ENCODE assay signal across 13 mouse cellular contexts in the genomic region with DNA sequence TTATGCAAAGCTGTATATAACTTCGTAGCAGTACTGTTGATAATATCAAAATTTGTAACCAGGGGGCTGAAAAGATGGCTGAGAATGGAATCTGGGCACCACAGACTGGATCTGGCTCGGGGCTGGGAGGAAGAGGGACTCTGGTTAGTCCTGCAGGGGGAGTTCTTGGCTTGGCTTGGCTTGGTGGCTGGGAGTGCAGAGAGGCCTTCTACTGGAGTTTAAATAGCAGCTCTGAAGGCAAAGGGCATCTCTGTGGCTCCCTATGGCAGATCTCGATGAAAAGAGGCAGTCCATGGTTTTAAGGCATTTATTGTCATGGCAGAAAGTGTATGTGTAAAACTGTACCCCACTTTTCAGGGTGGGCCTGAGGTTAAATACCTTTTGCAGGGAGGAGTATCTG. TPM values are rescaled to one million over a fixed set of nuclear protein-coding genes. Genes with fewer than 3 reads are reported as not detected.
DNase-seq lines count a peak whose midpoint lies in the region; ATAC-seq and TF ChIP-seq lines count a peak whose summit lies in the region.
"Had no signal": no experiment of that assay in that cellular context is flagged by ENCODE, and none has a peak within 500 bp of the region (broad histone marks: within the 10 kb centered on the region; RNA-seq: fewer than 3 reads in every experiment).

No protein-coding gene starts in this region.

- H3K27ac ChIP-seq in left cerebral cortex, adult 2 months = no peak overlapping the region
- H3K27ac ChIP-seq: liver, embryonic 15.5 days; midbrain, embryonic 13.5 days; neural tube, embryonic 13.5 days had no signal

- no peak for ATAC-seq in erythroblast, adult 5-6 weeks (replicated peaks; ENCODE audit: low FRiP score, poor library complexity, severe bottlenecking)
- ATAC-seq: midbrain, embryonic 13.5 days had no signal

- H3K4me3 ChIP-seq in left cerebral cortex, adult 2 months = no peak overlapping the region
- H3K4me3 ChIP-seq: liver, embryonic 15.5 days; midbrain, embryonic 13.5 days; neural tube, embryonic 13.5 days had no signal

- peak; percentile 54 to 61 for DNase-seq in heart, postnatal 10 days
- no peak for DNase-seq in heart, adult 8-10 months (ENCODE audit: low spot score)
- peak; percentile 14 for DNase-seq in retina, embryonic 14.5 days (ENCODE audit: low spot score)
- DNase-seq in retina, postnatal 1 day = no peak
- peak; percentile 30 for DNase-seq in ZHBTc4 (ENCODE audit: low read depth, low spot score)
- peak; percentile 31 for DNase-seq in lung, postnatal 14 days
- no peak for DNase-seq in left cerebral cortex, adult 2 months (ENCODE audit: extremely low spot score in 1 of 2, low spot score in 2 of 2)
- DNase-seq: cerebellum, postnatal 36 days; right cerebral cortex, postnatal 14 days had no signal

- no peak; the same call in 1 of the 2 replicates for TF ChIP-seq CTCF in left cerebral cortex, adult 2 months (IDR thresholded peaks at IDR 0.05)

- intact Hi-C loops in heart, postnatal 10 days (cut with DNase I) = loop anchor here (5.0 kb wide), 1 partner anchor 88 kb away; no protein-coding TSS in a partner anchor
- intact Hi-C loops in left cerebral cortex, adult 2 months (cut with DNase I) = loop anchor here (5.0 kb wide), 2 partner anchors 73 to 88 kb away; no protein-coding TSS in a partner anchor

RNA-seq across cellular contexts. Expression of gene Bex6, which starts 25.3 kb away (rescaled TPM):
- not detected for total RNA-seq in heart, postnatal 10 days (2021)
- total RNA-seq in heart, adult 8-10 months (2022) = not detected
- total RNA-seq in left cerebral cortex, adult 2 months (2021) = not detected
- 1.9 and 6.9 TPM in 2 replicates for total RNA-seq in erythroblast, adult 5-6 weeks (2015; ENCODE audit: low replicate concordance)
- 3.2 and 7.8 TPM in 2 replicates for total RNA-seq in erythroblast, adult 5-6 weeks (2017; ENCODE audit: low replicate concordance)

RNA-seq across cellular contexts. Expression of gene Nrros, which starts 39.5 kb away (rescaled TPM):
- total RNA-seq in heart, postnatal 10 days (2021) = 1 to 10 TPM; 5.7 to 6.8 TPM
- 1 to 10 TPM; 3.5 to 4.6 (median 3.5) TPM for total RNA-seq in heart, adult 8-10 months (2022)
- 1 to 10 TPM; 8.7 to 9.1 TPM for total RNA-seq in left cerebral cortex, adult 2 months (2021)
- 29.0 and 38.5 TPM in 2 replicates for total RNA-seq in erythroblast, adult 5-6 weeks (2015; ENCODE audit: low replicate concordance)
- 18.1 and 25.4 TPM in 2 replicates for total RNA-seq in erythroblast, adult 5-6 weeks (2017; ENCODE audit: low replicate concordance)

RNA-seq across cellular contexts. Expression of gene Fbxo45, which starts 42.1 kb away (rescaled TPM):
- 10 to 100 TPM; 15.5 to 16.3 TPM for total RNA-seq in heart, postnatal 10 days (2021)
- 10 to 100 TPM; 11.4 to 14.0 (median 13.2) TPM for total RNA-seq in heart, adult 8-10 months (2022)
- total RNA-seq in left cerebral cortex, adult 2 months (2021) = 10 to 100 TPM; 46.6 to 50.7 TPM
- total RNA-seq in erythroblast, adult 5-6 weeks (2015; ENCODE audit: low replicate concordance) = 1.9 and 2.7 TPM in 2 replicates
- total RNA-seq in erythroblast, adult 5-6 weeks (2017; ENCODE audit: low replicate concordance) = 8.0 and 10.0 TPM in 2 replicates

RNA-seq across cellular contexts. Expression of gene Wdr53, which starts 42.1 kb away (rescaled TPM):
- 1 to 10 TPM; 6.8 to 6.9 TPM for total RNA-seq in heart, postnatal 10 days (2021)
- total RNA-seq in heart, adult 8-10 months (2022) = 1 to 10 TPM; 3.8 to 8.3 (median 7.3) TPM
- 10 to 100 TPM in 1 of 2 experiments, 1 to 10 TPM in 1; 9.3 to 12.0 TPM for total RNA-seq in left cerebral cortex, adult 2 months (2021)
- total RNA-seq in erythroblast, adult 5-6 weeks (2015; ENCODE audit: low replicate concordance) = 0.58 and 2.3 TPM in 2 replicates
- total RNA-seq in erythroblast, adult 5-6 weeks (2017; ENCODE audit: low replicate concordance) = 5.3 and 5.6 TPM in 2 replicates

Comparison
In these comparisons a context has a peak if more than half of its experiments do, and no peak if none do; other contexts are left out.
1. DNase-seq: peak in heart, postnatal 10 days (2 of 2), retina, embryonic 14.5 days (single experiment), ZHBTc4 (single experiment) and lung, postnatal 14 days (single experiment); none in heart, adult 8-10 months (single experiment), retina, postnatal 1 day (single experiment) and left cerebral cortex, adult 2 months (0 of 2).